Mouse (Mus musculus) frontal cortex, adult (tissue): ENCODE measurements around the gene Gm10959.

Source experiments
- ATAC-seq: cut with Nextera tagmentation; 2 replicates; pipeline ENCODE4 v1.9.2; 2017; ENCODE audit warnings: mild to moderate bottlenecking, moderate library complexity, mixed read lengths; ENCODE audit not compliant: low TSS enrichment

Gene Gm10959

GRCm38 (mm10) chr3:122894772-122895171, 24.4 kb downstream of the Gm10959 start, which contains the start of gene Fabp2:
Gene Fabp2 (plus strand): TSS chr3:122895072.
- ATAC-seq: no peak

- no peak for ATAC-seq
These were observed 30.8 kb downstream of the Gm10959 start for GRCm38 (mm10) chr3:122888371-122888819.

- ATAC-seq: no peak
These were observed 31.5 kb downstream of the Gm10959 start for GRCm38 (mm10) chr3:122887505-122888301.

- no peak for ATAC-seq
These were observed 40.4 kb downstream of the Gm10959 start for GRCm38 (mm10) chr3:122878705-122879315.

GRCm38 (mm10) chr3:122877543-122877942, 41.6 kb downstream of the Gm10959 start:
- ATAC-seq: no peak

- ATAC-seq: no peak
These were observed 42.3 kb downstream of the Gm10959 start for GRCm38 (mm10) chr3:122876870-122877269.

- ATAC-seq: no peak
These were observed 47.6 kb downstream of the Gm10959 start for GRCm38 (mm10) chr3:122871596-122871995.

- no peak for ATAC-seq
These were observed 50.9 kb downstream of the Gm10959 start for GRCm38 (mm10) chr3:122868270-122868669.

GRCm38 (mm10) chr3:122865092-122865491, 54.1 kb downstream of the Gm10959 start:
- no peak for ATAC-seq
